Mouse (Mus musculus) cerebellum, adult 9-10 months (tissue): ENCODE measurements around the gene Cldn6.
A peak's percentile ranks its signal among the peaks of the same experiment; 100 is the strongest.

ENCODE experiments used
- DNase-seq: peaks from one replicate; pipeline ENCODE4 v3.0.0; 2022

Cldn6 gene

DNA sequence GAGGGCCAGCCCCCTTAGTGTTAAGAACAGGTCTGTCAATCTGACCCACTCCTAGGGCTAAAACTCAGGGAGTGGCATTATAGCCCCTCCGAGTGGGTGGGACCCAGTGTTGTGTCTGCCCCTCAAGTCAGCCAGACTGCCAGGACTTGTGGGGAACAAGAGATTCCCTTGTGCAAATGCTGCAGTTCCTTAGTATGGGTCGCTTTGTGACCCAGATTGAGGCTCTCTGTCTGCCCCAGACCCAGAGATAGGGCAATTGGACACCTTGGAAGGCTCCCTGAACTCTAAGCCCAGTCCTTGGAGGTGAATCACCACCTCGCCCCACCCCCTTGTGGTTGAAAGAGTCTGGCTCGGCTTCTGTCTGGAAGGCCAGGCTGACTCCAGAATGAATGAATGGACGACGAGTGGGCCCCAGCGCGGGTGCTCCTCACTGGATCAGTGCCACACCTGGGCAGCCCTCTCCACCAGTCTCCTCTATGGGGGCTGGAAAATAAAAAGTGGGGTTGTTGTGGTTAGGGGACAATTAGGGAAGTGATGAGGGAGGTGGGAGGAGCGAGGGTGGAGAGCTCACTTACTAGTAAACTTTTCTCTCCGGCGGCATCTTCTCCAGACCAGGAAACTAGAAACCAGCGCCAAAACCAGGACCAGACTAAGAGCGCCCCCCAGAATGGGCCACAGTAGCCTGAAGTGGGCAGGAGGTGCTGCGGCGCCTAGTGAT, 3.3 kb upstream of the Cldn6 start:
- DNase-seq: peak; percentile 81

DNA sequence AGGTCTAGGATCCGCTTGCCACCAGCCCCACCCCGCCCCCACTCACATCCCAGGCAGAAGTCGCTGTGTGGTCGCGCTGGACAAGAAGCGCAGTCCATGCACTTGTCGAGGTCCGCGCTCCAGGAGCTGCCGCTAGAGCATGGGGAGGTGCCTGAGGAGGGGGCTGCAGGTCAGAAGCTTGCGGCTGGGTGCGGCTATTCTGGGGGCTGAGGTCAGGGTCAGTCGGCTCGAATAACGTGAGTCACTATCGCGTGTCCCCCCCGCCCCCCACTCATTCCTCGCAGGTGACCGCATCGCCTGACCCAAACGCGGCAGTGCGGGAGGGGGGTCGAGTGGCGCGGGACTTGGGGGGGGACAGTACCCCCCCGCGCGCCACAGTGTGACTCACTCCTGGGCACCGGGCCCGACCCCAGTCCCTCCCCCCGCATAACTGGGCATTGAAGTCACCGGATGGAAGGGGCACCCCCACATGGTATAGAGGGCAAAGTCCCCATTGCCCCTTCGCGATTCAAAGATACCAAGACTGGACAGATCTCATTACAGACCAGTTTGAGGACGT, 2.5 kb upstream of the Cldn6 start:
- DNase-seq: peak; percentile 72

DNA sequence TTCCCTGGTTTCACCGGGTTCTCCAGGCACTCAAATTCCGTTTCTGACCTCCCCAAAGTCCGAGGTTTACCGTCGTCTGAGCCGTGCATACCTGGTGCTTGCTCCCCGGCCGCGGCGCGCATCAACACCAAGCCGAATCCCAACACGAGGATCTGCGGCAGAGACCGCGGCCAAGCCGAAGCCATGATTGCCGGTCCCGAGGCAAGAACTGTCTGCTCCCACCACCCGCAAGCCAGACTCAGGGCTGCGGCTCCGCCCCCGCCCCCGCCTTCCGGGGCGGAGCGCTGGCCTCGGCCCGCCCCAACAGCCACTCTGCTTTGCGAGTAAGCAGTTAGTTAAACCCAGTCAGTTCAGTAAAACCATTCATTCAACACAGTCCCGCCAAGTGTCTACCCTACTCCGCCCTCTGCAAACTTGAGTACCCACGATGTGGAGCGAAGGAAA, 1.8 kb upstream of the Cldn6 start, which contains the start of gene Tnfrsf12a:
Tnfrsf12a (minus strand) TSS at position 233 of the 444 bp plus-strand sequence.
- peak; percentile 88 for DNase-seq

DNA sequence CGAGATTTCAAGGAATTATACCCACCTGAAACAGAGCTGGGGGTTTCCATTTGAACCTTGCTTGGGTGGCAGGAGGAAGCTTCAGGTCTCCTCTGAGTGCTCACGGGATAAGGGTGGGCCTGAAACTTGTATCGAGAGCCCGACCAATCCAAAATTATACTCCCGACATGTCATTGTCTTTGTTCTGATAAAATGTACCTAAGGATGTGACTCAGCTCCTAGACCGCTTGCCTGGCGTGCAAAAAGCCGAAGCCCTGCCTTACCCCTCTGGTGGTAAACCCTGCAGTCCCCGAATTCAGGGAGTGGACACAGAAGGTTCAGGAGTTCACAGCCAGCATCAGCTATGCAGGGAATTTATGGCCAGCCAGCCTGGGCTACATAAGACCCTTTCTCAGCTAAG, 1.3 kb downstream of the Cldn6 start:
- no peak for DNase-seq

DNA sequence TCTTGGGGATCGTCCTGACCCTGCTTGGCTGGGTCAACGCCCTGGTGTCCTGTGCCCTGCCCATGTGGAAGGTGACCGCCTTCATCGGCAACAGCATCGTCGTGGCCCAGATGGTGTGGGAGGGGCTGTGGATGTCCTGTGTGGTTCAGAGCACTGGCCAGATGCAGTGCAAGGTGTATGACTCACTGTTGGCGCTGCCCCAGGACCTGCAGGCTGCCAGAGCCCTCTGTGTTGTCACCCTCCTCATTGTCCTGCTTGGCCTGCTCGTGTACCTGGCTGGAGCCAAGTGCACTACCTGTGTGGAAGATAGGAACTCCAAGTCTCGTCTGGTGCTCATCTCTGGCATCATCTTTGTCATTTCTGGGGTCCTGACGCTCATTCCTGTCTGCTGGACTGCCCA, 2.0 kb downstream of the Cldn6 start:
- no peak for DNase-seq

DNA sequence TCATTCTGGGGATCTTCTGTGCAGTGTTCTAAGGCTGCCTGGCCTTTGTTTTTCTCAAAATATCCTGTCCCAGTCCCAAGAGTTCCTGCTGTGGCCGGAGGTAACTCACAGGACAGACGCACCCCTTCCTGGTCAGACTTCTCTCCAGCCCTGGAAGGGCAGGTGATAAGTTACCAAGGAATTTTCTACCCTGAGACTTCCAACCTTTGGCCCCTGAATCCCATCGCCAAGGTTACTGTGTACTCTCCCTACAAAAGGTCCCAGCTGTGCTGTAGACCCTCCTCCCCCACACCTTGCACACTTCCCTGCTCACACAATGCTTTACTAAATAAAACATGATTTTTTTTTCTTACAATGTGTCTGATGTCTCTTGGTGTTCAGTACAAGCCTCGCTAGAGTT, 3.0 kb downstream of the Cldn6 start:
- no peak for DNase-seq

DNA sequence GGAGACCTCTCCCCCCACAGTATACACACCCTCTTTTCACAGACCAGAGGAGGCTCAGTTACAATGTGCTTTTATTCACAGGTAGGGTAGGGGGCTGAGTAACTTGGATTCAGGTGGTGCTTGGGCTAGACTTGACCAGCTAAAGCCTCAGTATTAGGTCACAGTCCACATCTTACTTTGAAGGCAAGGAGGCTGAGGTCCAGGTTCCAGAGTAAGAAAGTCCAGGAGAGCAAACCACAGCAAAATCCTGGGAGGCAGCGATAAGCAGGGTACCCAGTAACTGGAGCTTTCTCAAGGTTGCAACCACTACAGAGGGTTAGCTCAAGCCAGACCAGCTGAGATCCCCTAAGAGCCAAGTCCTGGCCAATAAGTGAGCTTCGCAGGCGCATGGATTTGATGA, 3.5 kb downstream of the Cldn6 start:
- no peak for DNase-seq

DNA sequence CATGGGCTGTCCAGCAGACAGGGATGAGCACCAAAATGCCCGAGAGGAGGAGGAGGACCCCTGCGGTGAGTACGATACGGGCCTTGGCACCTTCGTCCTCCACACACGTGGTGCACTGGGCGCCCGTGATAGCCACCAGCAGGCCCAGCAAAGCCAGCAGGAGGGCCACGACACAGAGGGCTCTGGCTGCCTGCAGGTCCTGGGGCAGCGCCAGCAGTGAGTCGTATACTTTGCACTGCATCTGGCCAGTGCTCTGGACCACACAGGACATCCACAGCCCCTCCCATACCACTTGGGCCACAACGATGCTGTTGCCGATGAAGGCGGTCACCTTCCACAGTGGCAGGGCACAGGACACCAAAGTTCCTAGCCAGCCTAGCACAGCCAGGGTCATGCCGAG, 4.2 kb downstream of the Cldn6 start:
- DNase-seq: no peak

DNA sequence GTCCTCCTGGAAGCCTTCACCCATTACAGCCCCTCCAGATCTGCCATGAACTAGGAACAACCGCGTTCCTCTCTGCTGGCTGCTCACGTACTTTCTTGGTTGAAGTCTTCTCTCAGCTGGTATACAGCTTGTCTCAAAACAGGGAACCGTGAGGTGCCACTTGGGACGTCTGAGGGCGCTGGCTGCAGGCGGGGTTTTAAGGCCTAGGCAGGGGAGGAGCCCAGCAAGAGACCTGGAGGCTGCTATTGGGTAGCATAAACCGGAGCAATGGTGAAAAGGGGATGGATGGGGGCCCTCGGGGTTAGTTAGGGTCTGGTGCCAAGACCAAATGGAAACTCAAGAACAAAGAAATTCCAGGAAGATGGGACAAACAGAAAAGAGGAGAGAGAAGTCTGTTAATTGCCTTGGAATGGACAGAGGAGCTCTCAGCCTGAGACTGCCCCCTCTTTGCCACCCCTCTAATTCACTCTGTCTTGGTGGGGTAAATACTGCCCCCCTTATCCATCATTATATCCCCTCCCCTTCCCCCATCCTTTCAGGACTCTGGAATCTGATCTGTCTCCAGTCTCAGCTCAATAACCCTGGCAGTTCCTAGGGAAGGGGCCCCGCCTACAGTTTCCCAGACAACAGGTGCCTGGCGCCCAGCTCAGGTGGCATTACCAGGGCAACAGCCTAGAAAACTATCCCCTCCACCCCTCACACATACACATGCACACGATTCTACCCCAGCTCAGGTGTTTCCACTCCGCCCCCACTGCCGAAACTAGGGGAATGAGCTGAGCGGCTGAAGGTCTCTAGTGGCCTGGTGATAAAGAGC, 5.0 kb downstream of the Cldn6 start, which contains the start of gene Cldn9:
Cldn9 (minus strand) TSS at position 171 of the 817 bp plus-strand sequence.
- DNase-seq: no peak

DNA sequence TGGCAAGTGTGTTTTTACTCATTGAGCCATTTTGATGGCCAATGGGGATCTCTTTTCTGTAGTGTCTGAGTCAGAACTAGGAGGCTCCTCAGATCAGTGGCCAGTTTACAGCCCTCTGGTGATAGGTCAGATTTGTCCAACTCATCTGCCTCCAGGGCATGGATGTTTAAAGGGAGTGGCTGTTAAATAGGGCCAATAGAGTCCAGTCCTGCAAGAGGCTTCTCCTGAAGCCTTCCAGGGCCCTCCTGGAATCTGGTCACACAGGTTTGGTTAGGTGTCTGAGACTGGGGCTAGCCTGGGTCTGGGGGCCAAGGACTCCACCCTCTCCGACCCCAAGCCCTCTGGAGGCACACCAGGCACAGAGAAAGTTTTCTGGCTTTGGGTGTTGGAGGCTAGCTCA, 15.4 kb downstream of the Cldn6 start:
- no peak for DNase-seq

DNA sequence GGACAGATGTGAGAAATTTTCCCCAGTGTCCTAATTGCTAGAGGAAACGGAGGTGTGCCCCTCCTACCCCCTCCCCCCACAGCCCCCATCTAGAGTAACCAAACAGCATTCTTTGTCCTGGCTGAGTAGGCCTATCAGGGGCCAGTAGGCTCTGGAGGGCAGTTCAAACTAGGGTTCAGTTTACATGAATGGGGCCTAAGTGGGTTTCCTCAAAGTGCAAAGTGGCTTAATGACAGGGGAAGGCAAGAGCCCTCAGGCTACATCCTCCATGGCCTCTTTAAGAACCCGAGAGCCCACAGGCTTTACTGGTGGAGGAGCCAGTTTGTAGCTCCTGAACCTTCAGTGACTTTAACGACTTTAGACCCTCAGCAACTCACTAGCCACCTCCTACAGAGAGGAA, 16.8 kb downstream of the Cldn6 start:
- no peak for DNase-seq

DNA sequence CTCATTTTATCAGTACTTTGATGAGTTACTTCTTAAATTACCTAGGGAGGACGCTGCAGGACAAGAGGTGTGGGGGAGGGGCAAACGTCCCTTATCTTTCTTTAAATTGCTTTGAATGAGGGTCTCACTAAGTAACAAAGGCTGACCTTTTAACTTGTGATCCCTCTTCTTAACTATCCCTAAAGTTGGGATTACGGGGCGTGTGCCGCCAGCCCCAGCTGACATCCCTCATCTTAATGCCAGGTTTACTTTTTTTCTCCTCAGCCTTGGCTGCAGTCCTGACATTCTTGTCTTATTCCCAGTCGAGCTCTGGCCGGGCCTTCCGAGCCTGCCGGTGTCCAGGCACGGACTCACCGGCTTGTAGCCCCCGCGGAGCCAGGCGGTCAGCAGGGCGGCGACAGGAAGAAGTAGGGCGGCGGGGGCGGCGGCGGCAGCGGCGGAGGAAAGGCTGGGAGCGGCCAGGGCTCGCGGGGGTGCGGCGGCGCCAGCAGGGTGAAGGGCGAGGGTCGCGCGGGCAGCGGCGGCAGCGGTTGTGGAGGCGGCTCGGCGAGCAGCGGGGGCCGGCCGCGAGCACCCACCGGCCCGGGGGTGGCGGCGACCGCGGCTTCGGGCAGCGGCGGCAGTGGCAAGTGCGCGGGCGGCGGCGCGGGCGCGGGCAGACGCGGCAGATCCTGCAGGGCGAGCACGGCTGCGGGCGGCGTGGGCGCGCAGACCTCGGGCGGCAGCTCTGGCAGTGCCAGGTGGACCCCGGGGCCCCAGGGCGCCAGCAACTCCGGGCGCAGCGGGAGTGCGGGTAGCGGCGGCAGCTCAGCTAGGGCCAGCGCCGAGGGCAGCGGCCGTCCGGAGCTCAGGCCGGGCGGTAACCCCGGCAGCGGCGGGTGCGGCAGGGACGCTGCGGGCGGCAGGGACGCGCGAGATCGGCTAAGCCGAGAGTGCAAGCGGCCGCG, 20.4 kb downstream of the Cldn6 start:
- DNase-seq: no peak

DNA sequence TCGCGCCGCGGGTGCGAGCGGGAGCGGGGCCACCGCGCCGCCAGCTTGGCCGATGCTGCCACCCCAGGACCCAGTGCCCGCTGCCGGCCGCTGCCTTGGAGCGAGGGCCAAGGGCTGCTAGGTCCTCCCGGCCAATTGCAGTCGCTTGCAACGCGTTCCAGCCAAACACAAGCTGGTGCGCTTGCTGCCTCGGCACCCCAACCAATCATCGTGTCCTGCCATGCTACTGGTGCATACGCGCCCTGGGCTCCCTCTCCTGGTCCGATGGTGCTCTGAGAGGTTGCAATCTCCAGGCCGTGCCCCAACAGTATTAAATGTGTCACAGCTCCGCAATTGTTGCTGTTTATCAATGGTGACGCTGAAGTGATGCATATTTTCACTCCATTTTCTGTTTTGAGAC, 21.0 kb downstream of the Cldn6 start:
- peak; percentile 96 for DNase-seq

DNA sequence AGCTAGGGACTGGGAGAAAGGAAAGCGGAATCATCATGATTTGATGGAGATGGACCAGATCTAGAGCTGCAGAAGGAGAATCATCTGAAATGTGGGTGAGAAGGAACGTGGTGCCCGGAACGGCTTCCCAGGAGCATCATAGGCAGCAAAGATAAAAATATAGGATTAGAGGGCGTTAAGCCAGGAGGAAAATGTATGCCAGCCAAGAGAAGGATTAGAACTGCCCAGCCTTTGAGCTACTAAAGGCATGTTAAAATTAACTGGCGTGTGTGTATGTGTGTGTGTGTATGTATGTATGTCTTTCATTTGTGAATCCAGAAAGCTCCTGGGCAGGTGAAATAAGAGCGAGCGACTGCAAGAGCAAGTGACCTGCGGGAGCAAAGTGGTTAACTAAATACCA, 24.3 kb downstream of the Cldn6 start:
- DNase-seq: no peak

DNA sequence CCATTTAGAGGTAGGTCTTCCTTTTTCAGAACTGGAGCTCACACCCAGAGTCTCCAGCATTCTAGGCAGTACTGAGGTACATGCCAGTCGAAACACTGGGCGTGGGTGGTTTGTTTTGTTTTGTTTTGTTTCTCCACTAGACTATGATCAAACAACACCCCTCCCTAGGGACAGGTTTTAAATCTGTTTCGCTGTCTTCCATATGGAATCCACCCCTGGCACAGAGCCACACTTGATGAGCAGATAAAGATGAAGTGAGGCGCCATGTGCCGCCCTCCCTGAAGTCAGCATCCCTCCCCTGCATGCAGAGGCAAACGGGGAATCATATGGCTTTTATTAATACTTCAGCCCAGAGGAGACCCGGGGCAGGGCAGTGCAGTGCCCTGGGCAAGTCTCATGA, 25.7 kb downstream of the Cldn6 start:
- DNase-seq: no peak

DNA sequence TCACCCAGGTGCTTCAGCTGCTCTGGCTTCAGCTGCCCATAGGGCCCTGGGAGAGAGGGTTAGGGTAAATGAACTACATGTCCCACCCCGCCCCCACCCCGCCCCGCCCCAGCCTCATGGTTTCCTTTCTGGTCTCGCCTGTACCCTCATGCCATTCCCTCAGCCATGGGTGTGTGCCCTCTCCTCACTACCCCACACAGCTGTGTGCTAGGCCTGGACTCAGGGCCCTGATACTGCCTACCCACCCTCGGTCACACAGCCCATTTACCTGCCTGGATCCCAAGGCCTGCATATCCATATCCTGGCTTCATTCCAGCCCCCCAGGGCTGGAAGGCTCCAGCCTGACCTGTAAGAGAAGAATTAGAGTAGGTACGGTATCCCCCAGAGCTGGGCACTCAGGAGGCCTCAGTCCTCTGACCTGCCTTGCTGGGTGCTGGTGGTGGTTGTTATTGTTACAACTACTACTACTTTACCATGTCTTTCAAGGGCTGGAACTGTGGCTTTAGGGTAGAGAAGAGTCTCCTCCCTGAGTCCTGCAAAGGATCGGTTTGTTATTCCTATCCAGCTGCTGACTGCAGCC, 26.6 kb downstream of the Cldn6 start:
- no peak for DNase-seq

DNA sequence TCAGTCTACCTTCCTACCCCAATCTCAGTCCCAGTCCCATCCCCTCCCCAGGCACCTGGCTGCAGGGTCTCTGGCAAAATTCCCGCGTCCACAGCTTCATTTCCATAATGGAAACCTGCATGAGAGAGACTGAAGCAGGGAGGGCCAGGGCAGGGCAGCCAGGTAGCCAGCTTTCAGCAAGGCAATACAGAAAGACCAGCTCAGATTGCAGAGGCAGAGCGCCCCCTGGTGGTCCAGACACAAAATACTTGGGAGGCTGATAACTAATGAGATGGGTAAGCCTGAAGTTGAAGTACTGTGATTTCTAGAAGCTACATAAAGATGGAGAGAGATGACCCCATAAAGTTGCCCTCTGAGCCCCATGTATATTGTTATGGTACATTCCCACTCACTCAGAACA, 27.2 kb downstream of the Cldn6 start:
- peak; percentile 83 for DNase-seq

DNA sequence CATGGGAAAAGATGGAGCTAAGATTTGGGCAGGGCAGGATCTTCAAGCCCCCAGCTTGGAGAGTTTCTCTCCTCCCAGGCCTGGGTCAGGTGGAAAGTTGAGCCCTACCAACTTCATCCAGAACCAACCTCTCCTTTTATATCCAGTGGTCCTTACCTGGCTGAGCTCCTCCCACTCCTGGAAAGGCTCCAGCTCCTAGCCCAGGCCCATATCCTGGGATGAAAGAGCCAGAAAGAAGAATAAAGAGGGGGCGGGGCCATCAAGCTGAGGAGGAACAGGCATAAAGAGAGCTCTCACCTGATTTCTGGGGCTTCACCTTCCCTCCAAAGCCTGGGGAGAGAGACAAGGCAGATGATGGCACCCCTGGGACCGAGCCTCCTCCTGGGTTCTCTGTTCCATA, 38.0 kb downstream of the Cldn6 start:
- DNase-seq: no peak

DNA sequence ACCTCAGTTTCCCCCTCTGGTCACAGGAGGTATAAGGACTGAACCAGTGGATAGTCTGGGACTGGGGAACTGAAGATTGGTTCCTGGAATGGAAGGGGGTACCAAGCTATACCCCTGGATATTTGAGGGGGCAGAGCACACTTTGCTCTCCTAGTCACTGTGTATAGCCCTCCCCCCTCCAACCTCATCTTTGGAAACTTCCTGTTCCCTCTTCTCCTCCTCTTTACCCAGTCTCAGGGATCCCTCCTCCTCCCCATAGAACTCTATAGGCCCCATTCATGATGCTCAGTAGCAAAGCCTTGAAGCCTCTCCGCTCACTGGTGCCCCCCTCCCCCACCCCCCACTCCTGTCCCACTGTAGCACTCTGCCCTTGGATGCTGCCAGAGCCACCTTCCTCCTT, 40.4 kb downstream of the Cldn6 start:
- DNase-seq: no peak

DNA sequence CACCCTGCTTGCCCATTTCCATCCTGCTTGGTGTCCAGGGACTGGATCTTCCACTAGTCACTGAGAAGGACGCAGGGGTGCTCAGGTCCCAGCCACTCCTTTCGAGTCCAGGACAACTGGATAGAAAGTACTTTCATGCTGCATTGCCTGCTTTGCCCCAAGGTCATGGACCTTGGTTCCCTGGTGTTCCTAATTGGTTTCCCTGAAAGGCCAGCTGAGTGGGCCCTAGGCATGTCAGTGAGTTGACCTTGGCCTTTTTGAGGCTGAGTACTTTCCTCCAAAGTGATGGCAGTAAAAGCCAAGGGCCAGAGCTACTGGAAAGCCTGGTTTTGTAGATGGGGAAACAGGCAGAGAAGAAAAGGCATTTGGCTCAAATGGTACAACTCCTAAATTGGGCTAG, 42.8 kb downstream of the Cldn6 start:
- no peak for DNase-seq

DNA sequence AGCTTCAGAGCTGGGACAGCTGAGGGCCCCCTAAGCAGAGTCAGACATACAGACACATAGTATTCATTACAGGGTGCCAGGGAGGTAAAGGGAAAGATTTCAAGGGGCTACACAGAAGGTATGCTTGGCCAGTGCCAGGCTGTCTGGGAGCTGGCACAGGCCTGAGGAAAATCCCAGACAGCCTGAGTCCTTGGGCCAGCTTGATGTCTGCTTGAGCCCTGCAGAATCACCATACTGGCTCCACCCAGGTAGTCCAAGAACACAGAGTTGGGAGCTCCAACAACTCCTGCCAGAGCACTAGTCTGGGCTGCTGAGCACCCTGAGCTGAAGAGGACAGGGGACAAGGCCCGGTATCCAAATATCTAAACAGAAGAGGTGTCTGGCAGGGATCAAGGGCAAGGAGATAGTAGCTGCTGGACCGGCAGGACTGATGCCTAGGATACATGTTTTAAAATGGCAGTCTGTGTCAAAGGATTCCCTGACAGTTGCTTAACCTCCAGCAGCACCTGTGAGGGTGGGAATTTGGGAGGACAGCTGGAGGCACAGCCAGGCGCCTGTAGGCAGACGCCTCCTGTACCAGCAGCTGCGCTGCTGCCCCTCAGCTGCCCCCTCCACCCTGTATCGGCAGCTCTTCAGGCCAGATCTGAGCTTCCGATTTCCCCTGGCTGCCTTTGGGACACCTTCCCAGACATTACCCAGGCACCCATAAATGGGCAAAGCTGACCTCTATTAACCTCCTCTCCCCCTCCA, 43.5 kb downstream of the Cldn6 start, which contains the start of gene 1520401A03Rik:
1520401A03Rik (minus strand) TSS at position 408 of the 750 bp plus-strand sequence.
- DNase-seq: no peak

DNA sequence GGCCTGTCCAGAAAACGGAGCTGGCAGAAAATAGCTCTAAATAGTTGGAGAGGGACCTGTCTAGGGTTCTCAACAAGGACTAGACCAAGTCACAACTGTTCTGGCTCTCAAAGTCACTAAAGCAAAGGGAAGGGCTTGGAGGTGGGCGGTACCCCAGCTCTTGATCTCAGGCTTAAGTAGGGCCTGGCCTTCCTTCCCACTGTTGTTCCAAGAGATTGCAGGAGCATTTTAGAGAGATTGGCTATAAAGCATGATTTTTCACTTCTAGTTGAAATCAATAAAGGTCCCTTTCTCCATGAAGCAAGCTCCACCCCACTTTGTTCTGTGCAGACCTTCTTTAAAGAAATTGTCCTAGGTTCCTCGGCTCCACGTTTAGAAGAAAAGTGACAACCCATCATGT, 46.4 kb downstream of the Cldn6 start:
- peak; percentile 57 for DNase-seq
